Mouse (Mus musculus): Measurements from ENCODE around the gene Tmem132c.

Tmem132c gene

GRCm38 (mm10) chr5:127453580-127453979 lies 212.0 kb downstream of the Tmem132c start:
- no peak for TF ChIP-seq POU5F1 (IDR thresholded peaks at IDR 0.05; ENCODE audit: borderline replicate concordance, low read length)
- peak; percentile 70 for TF ChIP-seq CTCF (conservative IDR thresholded peaks at IDR 0.05; ENCODE audit: low read length)
- H3K9me3 ChIP-seq (ENCODE audit: low read length): 0 out of 2 replicates have a peak, but pooled peaks cover 7% of the 10 kb centered on the region
- H3K4me3 ChIP-seq (replicated peaks; ENCODE audit: low read length): no peak overlapping the region
- peaks cover 14% of the 10 kb centered on the region for H3K27me3 ChIP-seq (ENCODE audit: insufficient read depth, low read length)
- H3K4me1 ChIP-seq (replicated peaks; ENCODE audit: low read depth, low read length): no peaks in the 10 kb centered on the region
- no peaks in the 10 kb centered on the region for H3K36me3 ChIP-seq (ENCODE audit: insufficient read depth, low read length)

GRCm38 (mm10) chr5:127454068-127454467 lies 212.5 kb downstream of the Tmem132c start:
- TF ChIP-seq NANOG (IDR thresholded peaks at IDR 0.05; ENCODE audit: borderline replicate concordance, low read length) (no peak), POU5F1 (IDR thresholded peaks at IDR 0.05; ENCODE audit: borderline replicate concordance, low read length) (no peak)
- Histone ChIP-seq H3K36me3 (ENCODE audit: insufficient read depth, low read length) (no peaks in the 10 kb centered on the region), H3K9me3 (ENCODE audit: low read length) (0 out of 2 replicates have a peak, but pooled peaks cover 3% of the 10 kb centered on the region), H3K27me3 (ENCODE audit: insufficient read depth, low read length) (peaks cover 12% of the 10 kb centered on the region), H3K4me3 (replicated peaks; ENCODE audit: low read length) (no peak overlapping the region), H3K4me1 (replicated peaks; ENCODE audit: low read depth, low read length) (no peaks in the 10 kb centered on the region)

GRCm38 (mm10) chr5:127456076-127456475 lies 214.5 kb downstream of the Tmem132c start:
- no peaks in the 10 kb centered on the region for H3K9me3 ChIP-seq (ENCODE audit: low read length)
- no peaks in the 10 kb centered on the region for H3K36me3 ChIP-seq (ENCODE audit: insufficient read depth, low read length)
- no peak for TF ChIP-seq NANOG (IDR thresholded peaks at IDR 0.05; ENCODE audit: borderline replicate concordance, low read length)
- no peak for TF ChIP-seq POU5F1 (IDR thresholded peaks at IDR 0.05; ENCODE audit: borderline replicate concordance, low read length)
- no peak for TF ChIP-seq CTCF (conservative IDR thresholded peaks at IDR 0.05; ENCODE audit: low read length)
- peaks cover 12% of the 10 kb centered on the region for H3K27me3 ChIP-seq (ENCODE audit: insufficient read depth, low read length)
- H3K4me1 ChIP-seq (replicated peaks; ENCODE audit: low read depth, low read length): no peaks in the 10 kb centered on the region
- H3K4me3 ChIP-seq (replicated peaks; ENCODE audit: low read length): no peak overlapping the region

DNA sequence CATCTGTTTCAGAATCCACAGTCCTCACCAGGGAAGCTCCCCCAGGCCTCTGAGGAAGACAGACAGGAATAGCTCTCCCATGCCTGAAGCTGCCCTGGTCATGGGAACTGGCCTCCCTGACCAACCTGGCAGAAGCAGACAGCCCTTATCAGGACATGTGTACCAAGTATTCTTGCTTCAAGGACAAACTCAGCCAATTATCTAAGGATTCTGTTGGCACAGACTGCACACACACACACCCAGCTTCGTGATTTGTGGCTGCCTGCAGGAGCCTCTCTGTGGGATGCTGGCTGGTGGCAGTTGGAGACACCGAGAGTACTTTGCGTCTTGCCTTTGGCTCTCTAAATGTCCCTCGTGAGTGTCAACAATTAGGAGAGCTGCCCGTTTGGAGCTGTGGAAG lies 226.5 kb downstream of the Tmem132c start:
- peaks cover 3% of the 10 kb centered on the region; the same call in 1 of the 2 replicates for H3K9me3 ChIP-seq (ENCODE audit: low read length)
- H3K27me3 ChIP-seq (ENCODE audit: insufficient read depth, low read length): peaks cover 7% of the 10 kb centered on the region; the same call in 1 of the 2 replicates
- no peak for TF ChIP-seq CTCF (conservative IDR thresholded peaks at IDR 0.05; ENCODE audit: low read length)
- no peak for TF ChIP-seq NANOG (IDR thresholded peaks at IDR 0.05; ENCODE audit: borderline replicate concordance, low read length)
- TF ChIP-seq POU5F1 (IDR thresholded peaks at IDR 0.05; ENCODE audit: borderline replicate concordance, low read length): no peak
- H3K36me3 ChIP-seq (ENCODE audit: insufficient read depth, low read length): no peaks in the 10 kb centered on the region
- peaks cover 29% of the 10 kb centered on the region for H3K4me1 ChIP-seq (replicated peaks; ENCODE audit: low read depth, low read length)
- H3K4me3 ChIP-seq (replicated peaks; ENCODE audit: low read length): no peak overlapping the region

- H3K4me3 ChIP-seq (replicated peaks; ENCODE audit: low read length): no peak overlapping the region
- TF ChIP-seq NANOG (IDR thresholded peaks at IDR 0.05; ENCODE audit: borderline replicate concordance, low read length) (no peak), POU5F1 (IDR thresholded peaks at IDR 0.05; ENCODE audit: borderline replicate concordance, low read length) (no peak), CTCF (conservative IDR thresholded peaks at IDR 0.05; ENCODE audit: low read length) (no peak)
- peaks cover 32% of the 10 kb centered on the region for H3K4me1 ChIP-seq (replicated peaks; ENCODE audit: low read depth, low read length)
- no peaks in the 10 kb centered on the region for H3K36me3 ChIP-seq (ENCODE audit: insufficient read depth, low read length)
- peaks cover 12% of the 10 kb centered on the region; the same call in 1 of the 2 replicates for H3K27me3 ChIP-seq (ENCODE audit: insufficient read depth, low read length)
- H3K9me3 ChIP-seq (ENCODE audit: low read length): peaks cover 3% of the 10 kb centered on the region; the same call in 1 of the 2 replicates
Observed at GRCm38 (mm10) chr5:127470351-127470750, 228.7 kb downstream of the Tmem132c start.

DNA sequence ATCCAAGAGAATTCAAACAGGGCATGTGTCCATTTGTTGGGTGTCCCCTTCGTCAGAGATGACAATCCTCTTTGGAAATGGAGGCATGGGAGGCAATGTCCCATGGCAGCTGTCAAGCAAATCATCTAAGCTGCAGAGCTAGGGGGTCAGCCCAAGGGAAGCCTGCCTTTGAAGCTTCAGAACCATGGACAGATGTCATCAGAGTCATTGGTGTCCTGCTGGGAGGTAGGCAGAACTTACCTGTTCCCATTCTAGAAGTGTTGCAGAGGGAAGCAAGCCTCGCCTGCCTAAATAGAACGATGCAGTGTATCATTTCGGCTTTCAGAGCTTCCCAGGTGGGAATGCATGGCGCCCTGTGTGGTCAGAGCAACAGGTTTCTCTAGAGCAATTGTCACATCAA lies 230.3 kb downstream of the Tmem132c start:
- peaks cover 16% of the 10 kb centered on the region for H3K27me3 ChIP-seq (ENCODE audit: insufficient read depth, low read length)
- peaks cover 3% of the 10 kb centered on the region; the same call in 1 of the 2 replicates for H3K9me3 ChIP-seq (ENCODE audit: low read length)
- H3K36me3 ChIP-seq (ENCODE audit: insufficient read depth, low read length): no peaks in the 10 kb centered on the region
- H3K4me1 ChIP-seq (replicated peaks; ENCODE audit: low read depth, low read length): peaks cover 32% of the 10 kb centered on the region
- TF ChIP-seq NANOG (IDR thresholded peaks at IDR 0.05; ENCODE audit: borderline replicate concordance, low read length) (no peak), CTCF (conservative IDR thresholded peaks at IDR 0.05; ENCODE audit: low read length) (no peak), POU5F1 (IDR thresholded peaks at IDR 0.05; ENCODE audit: borderline replicate concordance, low read length) (no peak)
- no peak overlapping the region for H3K4me3 ChIP-seq (replicated peaks; ENCODE audit: low read length)

DNA sequence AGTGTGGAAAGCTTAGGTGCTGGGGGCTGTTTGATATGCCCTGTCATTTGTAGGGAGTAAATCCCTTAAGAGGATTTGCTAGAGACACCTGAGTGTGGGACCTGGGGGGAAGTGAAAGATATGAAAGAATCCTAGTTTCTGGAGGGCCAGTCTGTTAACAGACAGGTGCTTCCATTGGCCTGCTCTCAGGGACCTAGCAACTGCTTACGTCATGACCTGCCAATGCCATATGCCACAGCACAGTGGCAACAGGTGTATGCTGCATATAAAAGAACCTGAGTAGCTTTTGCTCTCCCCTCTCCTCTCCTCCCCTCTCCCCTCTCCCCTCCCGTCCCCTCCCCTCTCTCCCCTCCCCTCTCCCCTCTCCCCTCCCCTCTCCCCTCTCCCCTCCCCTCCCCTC lies 232.1 kb downstream of the Tmem132c start:
- no peak overlapping the region for H3K4me3 ChIP-seq (replicated peaks; ENCODE audit: low read length)
- no peaks in the 10 kb centered on the region for H3K36me3 ChIP-seq (ENCODE audit: insufficient read depth, low read length)
- no peak for TF ChIP-seq NANOG (IDR thresholded peaks at IDR 0.05; ENCODE audit: borderline replicate concordance, low read length)
- TF ChIP-seq POU5F1 (IDR thresholded peaks at IDR 0.05; ENCODE audit: borderline replicate concordance, low read length): no peak
- TF ChIP-seq CTCF (conservative IDR thresholded peaks at IDR 0.05; ENCODE audit: low read length): no peak
- peaks cover 24% of the 10 kb centered on the region for H3K27me3 ChIP-seq (ENCODE audit: insufficient read depth, low read length)
- H3K4me1 ChIP-seq (replicated peaks; ENCODE audit: low read depth, low read length): peaks cover 48% of the 10 kb centered on the region
- H3K9me3 ChIP-seq (ENCODE audit: low read length): no peaks in the 10 kb centered on the region

DNA sequence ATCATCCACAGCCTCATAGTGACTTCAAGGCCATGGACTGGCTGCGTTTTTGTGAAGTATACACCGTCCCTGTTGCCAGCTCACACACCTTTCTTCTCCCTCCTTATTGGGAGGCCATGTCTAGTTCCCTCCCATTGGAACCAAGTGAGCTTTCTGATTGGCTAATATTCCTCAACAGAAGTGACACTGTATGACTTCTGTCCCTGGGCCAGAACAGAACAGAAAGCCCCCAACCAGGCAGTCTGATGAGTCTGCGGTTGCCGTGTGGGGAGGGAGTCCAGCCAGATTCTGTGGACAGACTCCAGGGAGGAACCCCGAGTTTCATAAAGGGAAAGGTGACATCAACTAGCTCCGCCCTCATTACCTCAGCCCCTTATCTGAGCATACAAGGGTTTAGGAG lies 233.2 kb downstream of the Tmem132c start:
- H3K36me3 ChIP-seq (ENCODE audit: insufficient read depth, low read length): no peaks in the 10 kb centered on the region
- H3K27me3 ChIP-seq (ENCODE audit: insufficient read depth, low read length): peaks cover 30% of the 10 kb centered on the region
- no peak overlapping the region for H3K4me3 ChIP-seq (replicated peaks; ENCODE audit: low read length)
- TF ChIP-seq POU5F1 (IDR thresholded peaks at IDR 0.05; ENCODE audit: borderline replicate concordance, low read length) (no peak), NANOG (IDR thresholded peaks at IDR 0.05; ENCODE audit: borderline replicate concordance, low read length) (no peak), CTCF (conservative IDR thresholded peaks at IDR 0.05; ENCODE audit: low read length) (no peak)
- H3K9me3 ChIP-seq (ENCODE audit: low read length): no peaks in the 10 kb centered on the region
- peaks cover 44% of the 10 kb centered on the region for H3K4me1 ChIP-seq (replicated peaks; ENCODE audit: low read depth, low read length)

DNA sequence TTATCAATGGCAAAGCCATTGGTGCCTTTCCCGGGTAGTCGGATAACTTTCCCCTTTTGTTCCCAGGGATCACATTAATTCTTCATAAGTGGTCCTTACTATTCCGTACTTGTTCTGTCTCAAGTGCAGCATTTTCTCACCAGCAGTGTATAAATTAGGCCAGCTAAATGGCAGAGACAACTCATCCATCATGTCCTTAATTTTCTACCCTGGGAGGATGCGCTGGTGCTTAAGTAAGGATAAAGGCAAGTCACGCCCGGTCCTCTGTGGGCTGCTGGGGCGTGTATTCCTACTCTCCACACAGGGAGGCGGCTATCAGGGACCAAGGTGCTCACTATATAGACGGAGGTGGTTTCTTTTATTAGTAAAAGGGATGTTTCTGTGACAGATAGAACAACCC lies 236.2 kb downstream of the Tmem132c start:
- TF ChIP-seq POU5F1 (IDR thresholded peaks at IDR 0.05; ENCODE audit: borderline replicate concordance, low read length) (no peak), NANOG (IDR thresholded peaks at IDR 0.05; ENCODE audit: borderline replicate concordance, low read length) (no peak), CTCF (conservative IDR thresholded peaks at IDR 0.05; ENCODE audit: low read length) (no peak)

More for the DNA sequence above, 236.2 kb downstream of the Tmem132c start:
- Histone ChIP-seq H3K27me3 (ENCODE audit: insufficient read depth, low read length) (peaks cover 24% of the 10 kb centered on the region), H3K4me1 (replicated peaks; ENCODE audit: low read depth, low read length) (peaks cover 21% of the 10 kb centered on the region), H3K4me3 (replicated peaks; ENCODE audit: low read length) (no peak overlapping the region), H3K9me3 (ENCODE audit: low read length) (peaks cover 12% of the 10 kb centered on the region), H3K36me3 (ENCODE audit: insufficient read depth, low read length) (no peaks in the 10 kb centered on the region)

Measured in E14TG2a.4 (cell line).